Mouse (Mus musculus) neural tube, embryonic 14.5 days (tissue): Measurements from ENCODE around the gene Rasgef1c. TPM values are rescaled to one million over a fixed set of nuclear protein-coding genes. Genes with fewer than 3 reads are reported as not detected.

ENCODE experiments used
- ATAC-seq: fragments of 200-750 bp; cut with Nextera tagmentation; 2 replicates; pipeline ENCODE4 v1.8.0; 2017; ENCODE audit warnings: low read depth, mild to moderate bottlenecking, moderate TSS enrichment, moderate library complexity
- H3K27ac ChIP-seq: fragments of 300-500 bp; sonication (generic); 2 replicates; pipeline ENCODE4 v1.5.1; 2014; ENCODE audit warnings: low read depth, mild to moderate bottlenecking, control low read depth, low read length, moderate library complexity, mixed read lengths
- H3K27me3 ChIP-seq: fragments of 300-500 bp; sonication (generic); 2 replicates; pipeline ENCODE4 v1.6.1; 2014; ENCODE audit warnings: low read length; ENCODE audit not compliant: control insufficient read depth, insufficient read depth
- H3K36me3 ChIP-seq: fragments of 300-500 bp; sonication (generic); 2 replicates; pipeline ENCODE4 v1.6.1; 2014; ENCODE audit warnings: low read length, mixed read lengths; ENCODE audit not compliant: control insufficient read depth, insufficient read depth
- H3K4me1 ChIP-seq: fragments of 300-500 bp; sonication (generic); 2 replicates; pipeline ENCODE4 v1.6.1; 2014; ENCODE audit warnings: low read length; ENCODE audit not compliant: control insufficient read depth, insufficient read depth
- H3K4me2 ChIP-seq: fragments of 300-500 bp; sonication (generic); 2 replicates; pipeline ENCODE4 v1.6.1; 2014; ENCODE audit warnings: mild to moderate bottlenecking, low read depth, low read length, control low read depth
- H3K4me3 ChIP-seq: fragments of 300-500 bp; sonication (generic); 2 replicates; pipeline ENCODE4 v1.5.1; 2014; ENCODE audit warnings: low read depth, low read length, control low read depth, mixed read lengths
- H3K9ac ChIP-seq: fragments of 300-500 bp; sonication (generic); replicated peaks from 2 replicates; pipeline ENCODE4 v1.6.1; 2014; ENCODE audit warnings: low read depth, mild to moderate bottlenecking, control low read depth, low read length, mixed read lengths
- H3K9me3 ChIP-seq: fragments of 300-500 bp; sonication (generic); 2 replicates; pipeline ENCODE4 v1.6.1; 2016; ENCODE audit warnings: low read length; ENCODE audit not compliant: control insufficient read depth
- WGBS: fragments of 180-500 bp; shearing (Covaris S2); extraction: QIAGEN DNeasy Blood & Tissue Kit; methylation state at CpG from one replicate; pipeline ENCODE4 v1.1.7; 2014; 5-methylcytosine and 5-hydroxymethylcytosine counted together
- polyA plus RNA-seq: library from polyadenylated mRNA; unstranded; fragments of >200 nt; fragmentation: Nextera tagmentation; extraction: Ambion mirVana; gene quantifications from 2 replicates; pipeline ENCODE4 v1.2.1, GENCODE M21; 2014

Rasgef1c gene
- polyA plus RNA-seq, 1 experiment from 2014 or later, result 39.1 TPM

DNA sequence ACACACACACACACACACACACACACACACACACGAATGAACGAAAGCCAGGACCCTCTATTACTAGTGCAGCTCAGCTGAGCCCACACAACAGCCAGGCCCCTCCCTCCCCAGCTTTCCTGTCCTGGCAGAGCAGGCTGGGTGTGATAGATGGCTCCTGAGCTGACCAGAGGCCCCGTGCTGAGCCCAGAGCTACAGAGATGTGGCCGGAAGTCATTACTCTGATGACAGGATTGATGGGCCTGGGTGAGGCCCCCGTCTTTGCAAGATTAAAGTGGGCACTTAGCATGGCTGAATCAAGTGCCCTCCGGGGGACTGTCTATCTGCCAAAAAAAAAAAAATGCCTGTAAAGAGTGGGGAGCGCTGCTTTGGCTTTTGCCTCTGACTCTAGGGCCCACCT is 30.2 kb downstream of the Rasgef1c start:
- Histone ChIP-seq H3K9ac (no peak overlapping the region), H3K4me3 (no peak overlapping the region), H3K4me2 (no peak overlapping the region), H3K4me1 (peaks cover 21% of the 10 kb centered on the region), H3K9me3 (no peaks in the 10 kb centered on the region), H3K27ac (peak overlapping the region; percentile 39; the same call in 1 of the 2 replicates), H3K27me3 (no peaks in the 10 kb centered on the region), H3K36me3 (no peaks in the 10 kb centered on the region)
- ATAC-seq, result peak; percentile 91
- WGBS, result 0% methylated on average over 7 of the region's 7 CpGs

GRCm38 (mm10) chr11:49933811-49934210 is 32.2 kb downstream of the Rasgef1c start:
- H3K27ac ChIP-seq, result no peak overlapping the region
- no peak for ATAC-seq
- 86% methylated on average over 1 of the region's 1 CpGs for WGBS
- peaks cover 19% of the 10 kb centered on the region for H3K4me1 ChIP-seq
- no peaks in the 10 kb centered on the region for H3K9me3 ChIP-seq
- H3K4me2 ChIP-seq, result no peak overlapping the region
- H3K27me3 ChIP-seq, result no peaks in the 10 kb centered on the region
- H3K4me3 ChIP-seq, result no peak overlapping the region
- no peaks in the 10 kb centered on the region for H3K36me3 ChIP-seq
- no peak overlapping the region for H3K9ac ChIP-seq

- H3K9ac ChIP-seq, result no peak overlapping the region
- H3K36me3 ChIP-seq, result no peaks in the 10 kb centered on the region
- H3K27ac ChIP-seq, result no peak overlapping the region
- H3K4me2 ChIP-seq, result no peak overlapping the region
- no peaks in the 10 kb centered on the region for H3K27me3 ChIP-seq
- peaks cover 19% of the 10 kb centered on the region for H3K4me1 ChIP-seq
- H3K4me3 ChIP-seq, result no peak overlapping the region
- ATAC-seq, result no peak
- 44% methylated on average over 10 of the region's 10 CpGs for WGBS
- H3K9me3 ChIP-seq, result no peaks in the 10 kb centered on the region
These were observed 32.7 kb downstream of the Rasgef1c start for GRCm38 (mm10) chr11:49934322-49934721.

DNA sequence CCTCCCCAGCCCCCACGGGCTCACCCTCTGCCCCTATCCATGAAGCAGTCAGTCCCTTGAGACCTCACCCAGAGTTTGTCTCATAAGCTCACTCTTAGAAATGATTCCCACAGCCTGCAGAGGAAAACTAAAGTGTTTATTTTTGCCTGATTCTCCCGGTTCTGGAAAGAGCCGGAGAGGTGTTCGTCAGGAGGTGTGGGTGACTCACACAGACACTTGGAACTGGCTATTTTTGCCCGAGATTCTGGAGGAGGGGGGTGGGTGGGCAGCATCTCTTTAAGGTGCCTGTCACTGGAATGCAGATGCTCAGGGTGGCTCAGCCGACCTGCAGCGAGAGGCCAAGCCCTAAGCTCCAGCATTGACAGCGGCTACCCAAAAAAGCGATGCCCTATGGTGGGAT is 34.8 kb downstream of the Rasgef1c start:
- WGBS, result 83% methylated on average over 9 of the region's 9 CpGs
- Histone ChIP-seq H3K36me3 (no peaks in the 10 kb centered on the region), H3K4me3 (no peak overlapping the region), H3K27me3 (no peaks in the 10 kb centered on the region), H3K4me2 (no peak overlapping the region), H3K9ac (no peak overlapping the region), H3K4me1 (peaks cover 11% of the 10 kb centered on the region), H3K9me3 (no peaks in the 10 kb centered on the region), H3K27ac (no peak overlapping the region)
- no peak for ATAC-seq

DNA sequence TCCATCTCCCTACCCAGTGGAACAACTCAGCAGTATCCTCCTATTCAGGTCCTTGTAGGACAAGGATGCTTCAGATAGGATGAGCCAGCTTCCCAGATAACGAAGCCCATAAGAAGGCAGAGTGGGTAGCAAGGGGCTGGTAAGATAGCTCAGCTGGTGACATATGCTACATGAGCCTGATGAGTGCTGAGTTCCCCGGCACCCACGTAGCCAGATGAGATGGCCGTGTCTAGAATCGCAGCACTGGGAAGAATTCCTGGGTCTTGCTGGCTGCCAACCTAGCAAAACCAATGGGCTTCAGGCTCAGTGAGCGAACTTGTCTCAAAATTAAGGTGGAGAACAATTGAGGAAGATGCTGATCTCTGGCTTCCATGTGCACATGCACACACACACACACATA is 36.1 kb downstream of the Rasgef1c start:
- H3K4me2 ChIP-seq, result no peak overlapping the region
- no peaks in the 10 kb centered on the region for H3K27me3 ChIP-seq
- no peak overlapping the region for H3K27ac ChIP-seq
- no peak overlapping the region for H3K4me3 ChIP-seq
- H3K9ac ChIP-seq, result no peak overlapping the region
- no peak for ATAC-seq
- no peaks in the 10 kb centered on the region for H3K36me3 ChIP-seq
- no peaks in the 10 kb centered on the region for H3K4me1 ChIP-seq
- WGBS, result 87% methylated on average over 6 of the region's 6 CpGs
- H3K9me3 ChIP-seq, result no peaks in the 10 kb centered on the region

DNA sequence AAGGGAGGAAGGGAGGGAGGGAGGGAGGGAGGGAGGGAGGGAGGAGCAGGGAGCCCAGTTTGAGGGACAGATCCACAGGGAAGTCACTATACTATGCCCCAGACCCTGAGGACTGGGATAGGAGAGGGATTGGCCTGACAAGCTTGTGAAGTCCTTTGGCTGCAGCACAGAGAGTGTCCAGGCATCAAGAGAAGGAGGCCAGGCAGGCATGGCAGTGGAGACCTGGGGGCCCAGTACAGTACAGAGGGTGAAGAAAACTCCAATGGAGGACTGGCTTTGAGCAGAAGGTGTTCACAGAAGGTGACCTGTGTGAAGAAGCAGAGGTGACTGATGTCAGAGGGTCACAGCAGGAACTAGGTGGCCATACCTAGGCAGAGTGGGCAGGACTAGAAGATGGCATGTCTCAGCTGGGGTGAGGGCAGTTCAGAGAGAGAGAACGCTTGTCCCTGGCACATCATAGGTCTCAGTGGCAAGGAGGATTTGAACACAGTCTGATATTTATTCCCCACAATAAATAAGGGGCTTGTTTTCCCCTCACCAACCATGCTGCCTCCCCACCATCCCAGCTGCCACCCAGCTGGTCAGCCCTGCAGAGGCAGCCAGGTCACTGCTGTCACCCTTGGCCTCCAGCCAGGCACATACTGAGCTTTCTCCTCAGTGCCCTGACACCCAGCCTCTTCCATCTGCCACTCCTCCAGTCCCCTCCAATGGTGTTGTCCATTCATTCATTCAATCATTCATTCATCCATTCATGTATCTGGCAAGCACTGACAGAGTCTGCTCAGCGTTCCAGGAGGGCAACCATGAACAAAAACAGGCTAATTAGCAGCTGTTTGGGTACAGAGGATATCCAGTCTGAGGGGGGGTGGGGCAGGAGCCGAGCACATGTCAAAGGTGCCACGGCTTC is 36.9 kb downstream of the Rasgef1c start:
- Histone ChIP-seq H3K27ac (no peak overlapping the region), H3K4me3 (no peak overlapping the region), H3K9me3 (no peaks in the 10 kb centered on the region), H3K27me3 (no peaks in the 10 kb centered on the region), H3K36me3 (no peaks in the 10 kb centered on the region), H3K4me2 (no peak overlapping the region), H3K9ac (no peak overlapping the region), H3K4me1 (no peaks in the 10 kb centered on the region)
- 34% methylated on average over 4 of the region's 4 CpGs for WGBS
- peak; percentile 61 for ATAC-seq

GRCm38 (mm10) chr11:49942841-49943240 is 41.2 kb downstream of the Rasgef1c start:
- H3K4me1 ChIP-seq, result no peaks in the 10 kb centered on the region
- H3K4me3 ChIP-seq, result no peak overlapping the region
- H3K9ac ChIP-seq, result no peak overlapping the region
- H3K9me3 ChIP-seq, result no peaks in the 10 kb centered on the region
- H3K27ac ChIP-seq, result no peak overlapping the region
- H3K4me2 ChIP-seq, result no peak overlapping the region
- ATAC-seq, result no peak
- WGBS, result 65% methylated on average over 4 of the region's 4 CpGs
- no peaks in the 10 kb centered on the region for H3K27me3 ChIP-seq
- no peaks in the 10 kb centered on the region for H3K36me3 ChIP-seq

DNA sequence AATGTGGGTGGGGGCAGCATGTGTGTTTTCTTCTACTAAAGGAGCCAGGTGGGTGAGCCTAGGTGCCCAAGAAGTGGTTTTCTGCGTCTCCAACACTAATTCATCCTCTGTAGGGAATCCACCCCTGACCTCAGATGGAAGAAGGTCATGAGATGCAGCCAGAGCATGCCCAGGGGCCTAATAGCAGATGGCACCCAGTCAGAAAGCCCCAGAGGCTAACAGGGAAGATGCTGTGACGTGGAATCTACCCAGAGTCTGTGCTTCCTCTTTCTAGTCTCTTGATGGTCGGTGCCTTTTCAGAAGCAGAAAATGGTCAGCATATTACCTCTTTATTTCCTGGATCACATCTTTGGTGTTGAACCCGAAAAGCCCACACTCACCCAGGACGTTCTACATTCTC is 42.3 kb downstream of the Rasgef1c start:
- no peak overlapping the region for H3K9ac ChIP-seq
- H3K36me3 ChIP-seq, result no peaks in the 10 kb centered on the region
- H3K27ac ChIP-seq, result no peak overlapping the region
- H3K4me2 ChIP-seq, result no peak overlapping the region
- H3K4me1 ChIP-seq, result no peaks in the 10 kb centered on the region
- no peaks in the 10 kb centered on the region for H3K27me3 ChIP-seq
- no peak overlapping the region for H3K4me3 ChIP-seq
- H3K9me3 ChIP-seq, result no peaks in the 10 kb centered on the region
- WGBS, result 84% methylated on average over 5 of the region's 5 CpGs
- ATAC-seq, result no peak

DNA sequence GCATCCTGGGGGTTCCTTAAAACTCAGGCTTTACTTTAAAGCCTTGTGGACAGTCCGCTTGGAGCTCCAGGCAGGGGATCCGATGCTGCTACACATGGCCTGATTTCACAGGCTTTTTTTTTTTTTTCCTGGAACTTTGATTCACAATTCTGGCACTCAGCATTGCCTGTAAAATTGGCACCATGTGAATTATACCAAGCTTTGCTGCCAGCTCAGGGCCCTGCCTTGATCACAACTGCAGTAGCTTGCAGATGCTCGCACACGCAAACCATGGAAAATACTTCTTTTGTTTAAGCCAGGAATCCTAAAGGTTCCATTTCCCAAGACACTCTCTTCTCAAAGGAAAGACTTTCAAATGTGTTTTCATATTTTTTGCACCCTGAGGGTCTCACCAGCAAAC is 44.1 kb downstream of the Rasgef1c start:
- H3K36me3 ChIP-seq, result no peaks in the 10 kb centered on the region

More for the DNA sequence above, 44.1 kb downstream of the Rasgef1c start:
- H3K27ac ChIP-seq, result no peak overlapping the region
- H3K4me2 ChIP-seq, result no peak overlapping the region
- H3K4me3 ChIP-seq, result no peak overlapping the region
- 84% methylated on average over 4 of the region's 4 CpGs for WGBS
- no peaks in the 10 kb centered on the region for H3K4me1 ChIP-seq
- no peak for ATAC-seq
- no peak overlapping the region for H3K9ac ChIP-seq
- H3K9me3 ChIP-seq, result no peaks in the 10 kb centered on the region
- H3K27me3 ChIP-seq, result no peaks in the 10 kb centered on the region
